Mouse (Mus musculus): ENCODE measurements at regions not wholly inside any gene's neighbourhood (a gene's known extent, or its start where the extent isn't known, plus 50 kb on each side); places are given as distances from the start of the nearest gene placed in this dataset.

GRCm38 (mm10) chr13:5729426-5730068, 131.7 kb upstream of the Klf6 start:
- ATAC-seq (ENCODE audit: low read depth): no peak
- Histone ChIP-seq H3K4me1 (replicated peaks) (no peaks in the 10 kb centered on the region), H3K27ac (no peak overlapping the region), H3K4me3 (replicated peaks) (no peak overlapping the region), H3K9me3 (replicated peaks) (no peaks in the 10 kb centered on the region), H3K36me3 (no peaks in the 10 kb centered on the region), H3K4me2 (no peak overlapping the region), H3K27me3 (no peaks in the 10 kb centered on the region), H3K9ac (no peak overlapping the region)
- DNase-seq: no peak
- WGBS (ENCODE audit: insufficient replicate concordance): 66% methylated on average over 6 of the region's 6 CpGs

- Histone ChIP-seq H3K9me3 (replicated peaks) (no peaks in the 10 kb centered on the region), H3K4me3 (replicated peaks) (no peak overlapping the region), H3K4me1 (replicated peaks) (no peaks in the 10 kb centered on the region), H3K9ac (no peak overlapping the region), H3K27ac (no peak overlapping the region), H3K36me3 (no peaks in the 10 kb centered on the region), H3K4me2 (no peak overlapping the region), H3K27me3 (no peaks in the 10 kb centered on the region)
- no peak for DNase-seq
- WGBS (ENCODE audit: insufficient replicate concordance): 70% methylated on average over 1 of the region's 1 CpGs
- no peak for ATAC-seq (ENCODE audit: low read depth)
Measured at GRCm38 (mm10) chr13:5732206-5732605, 129.1 kb upstream of the Klf6 start.

GRCm38 (mm10) chr13:5735027-5735624, 126.2 kb upstream of the Klf6 start:
- Histone ChIP-seq H3K27ac (no peak overlapping the region), H3K4me2 (no peak overlapping the region), H3K36me3 (no peaks in the 10 kb centered on the region)

GRCm38 (mm10) chr13:5736472-5736871, 124.8 kb upstream of the Klf6 start:
- Histone ChIP-seq H3K27ac (no peak overlapping the region), H3K4me1 (replicated peaks) (no peaks in the 10 kb centered on the region), H3K9ac (no peak overlapping the region), H3K9me3 (replicated peaks) (no peaks in the 10 kb centered on the region), H3K4me3 (replicated peaks) (no peak overlapping the region), H3K36me3 (no peaks in the 10 kb centered on the region), H3K4me2 (no peak overlapping the region), H3K27me3 (no peaks in the 10 kb centered on the region)
- 41% methylated on average over 6 of the region's 6 CpGs for WGBS (ENCODE audit: insufficient replicate concordance)
- ATAC-seq (ENCODE audit: low read depth) (no peak), DNase-seq (no peak)

More at GRCm38 (mm10) chr13:5735027-5735624, 126.2 kb upstream of the Klf6 start:
- no peak for ATAC-seq (ENCODE audit: low read depth)
- no peak overlapping the region for H3K9ac ChIP-seq
- no peaks in the 10 kb centered on the region for H3K27me3 ChIP-seq
- no peaks in the 10 kb centered on the region for H3K9me3 ChIP-seq (replicated peaks)
- no peak overlapping the region for H3K4me3 ChIP-seq (replicated peaks)
- no peak for DNase-seq
- H3K4me1 ChIP-seq (replicated peaks): no peaks in the 10 kb centered on the region

- Histone ChIP-seq H3K9me3 (replicated peaks) (no peaks in the 10 kb centered on the region), H3K27ac (no peak overlapping the region), H3K4me1 (replicated peaks) (no peaks in the 10 kb centered on the region), H3K9ac (no peak overlapping the region), H3K4me3 (replicated peaks) (no peak overlapping the region), H3K36me3 (no peaks in the 10 kb centered on the region), H3K27me3 (no peaks in the 10 kb centered on the region), H3K4me2 (no peak overlapping the region)
- DNase-seq: no peak
- ATAC-seq (ENCODE audit: low read depth): no peak
- WGBS (ENCODE audit: insufficient replicate concordance): 53% methylated on average over 7 of the region's 7 CpGs
Measured at GRCm38 (mm10) chr13:5737214-5737613, 124.1 kb upstream of the Klf6 start.

- Histone ChIP-seq H3K4me3 (replicated peaks) (no peak overlapping the region), H3K4me2 (no peak overlapping the region), H3K27me3 (no peaks in the 10 kb centered on the region), H3K27ac (no peak overlapping the region), H3K4me1 (replicated peaks) (no peaks in the 10 kb centered on the region), H3K9me3 (replicated peaks) (no peaks in the 10 kb centered on the region), H3K9ac (no peak overlapping the region), H3K36me3 (no peaks in the 10 kb centered on the region)
- ATAC-seq (ENCODE audit: low read depth): no peak
- no peak for DNase-seq
- WGBS (ENCODE audit: insufficient replicate concordance): 69% methylated on average over 1 of the region's 1 CpGs
Measured at GRCm38 (mm10) chr13:5740805-5741204, 120.5 kb upstream of the Klf6 start.

GRCm38 (mm10) chr13:5744949-5745348, 116.3 kb upstream of the Klf6 start:
- Histone ChIP-seq H3K36me3 (no peaks in the 10 kb centered on the region), H3K4me1 (replicated peaks) (no peaks in the 10 kb centered on the region), H3K4me3 (replicated peaks) (no peak overlapping the region), H3K9ac (no peak overlapping the region), H3K4me2 (no peak overlapping the region), H3K27ac (no peak overlapping the region), H3K27me3 (no peaks in the 10 kb centered on the region), H3K9me3 (replicated peaks) (no peaks in the 10 kb centered on the region)
- no peak for ATAC-seq (ENCODE audit: low read depth)
- DNase-seq: no peak
- WGBS (ENCODE audit: insufficient replicate concordance): 63% methylated on average over 6 of the region's 6 CpGs

- H3K4me2 ChIP-seq: no peak overlapping the region
- no peak overlapping the region for H3K27ac ChIP-seq
- no peak overlapping the region for H3K4me3 ChIP-seq (replicated peaks)
- 70% methylated on average over 3 of the region's 3 CpGs for WGBS (ENCODE audit: insufficient replicate concordance)
- ATAC-seq (ENCODE audit: low read depth): no peak
- no peaks in the 10 kb centered on the region for H3K9me3 ChIP-seq (replicated peaks)
- DNase-seq: no peak
- H3K36me3 ChIP-seq: no peaks in the 10 kb centered on the region
- no peaks in the 10 kb centered on the region for H3K4me1 ChIP-seq (replicated peaks)
- no peaks in the 10 kb centered on the region for H3K27me3 ChIP-seq
- H3K9ac ChIP-seq: no peak overlapping the region
Measured at GRCm38 (mm10) chr13:5757176-5757575, 104.1 kb upstream of the Klf6 start.

GRCm38 (mm10) chr13:5757963-5758362, 103.3 kb upstream of the Klf6 start:
- H3K4me2 ChIP-seq: no peak overlapping the region
- 43% methylated on average over 1 of the region's 1 CpGs for WGBS (ENCODE audit: insufficient replicate concordance)
- H3K36me3 ChIP-seq: no peaks in the 10 kb centered on the region

GRCm38 (mm10) chr13:5760030-5760429, 101.3 kb upstream of the Klf6 start:
- no peaks in the 10 kb centered on the region for H3K36me3 ChIP-seq
- DNase-seq: no peak
- H3K4me1 ChIP-seq (replicated peaks): no peaks in the 10 kb centered on the region
- no peaks in the 10 kb centered on the region for H3K9me3 ChIP-seq (replicated peaks)
- no peak overlapping the region for H3K9ac ChIP-seq
- H3K27ac ChIP-seq: no peak overlapping the region
- H3K27me3 ChIP-seq: no peaks in the 10 kb centered on the region
- H3K4me3 ChIP-seq (replicated peaks): no peak overlapping the region
- no peak for ATAC-seq (ENCODE audit: low read depth)
- no peak overlapping the region for H3K4me2 ChIP-seq

More at GRCm38 (mm10) chr13:5757963-5758362, 103.3 kb upstream of the Klf6 start:
- H3K9ac ChIP-seq: no peak overlapping the region
- no peak for ATAC-seq (ENCODE audit: low read depth)
- no peak for DNase-seq
- H3K4me3 ChIP-seq (replicated peaks): no peak overlapping the region
- no peaks in the 10 kb centered on the region for H3K9me3 ChIP-seq (replicated peaks)
- H3K27me3 ChIP-seq: no peaks in the 10 kb centered on the region
- H3K4me1 ChIP-seq (replicated peaks): no peaks in the 10 kb centered on the region
- no peak overlapping the region for H3K27ac ChIP-seq

- no peak for ATAC-seq (ENCODE audit: low read depth)
- 72% methylated on average over 6 of the region's 6 CpGs for WGBS (ENCODE audit: insufficient replicate concordance)
- no peaks in the 10 kb centered on the region for H3K9me3 ChIP-seq (replicated peaks)
- no peak overlapping the region for H3K9ac ChIP-seq
- H3K27ac ChIP-seq: no peak overlapping the region
- H3K27me3 ChIP-seq: no peaks in the 10 kb centered on the region
- H3K4me2 ChIP-seq: no peak overlapping the region
- DNase-seq: no peak
- no peak overlapping the region for H3K4me3 ChIP-seq (replicated peaks)
- no peaks in the 10 kb centered on the region for H3K36me3 ChIP-seq
- no peaks in the 10 kb centered on the region for H3K4me1 ChIP-seq (replicated peaks)
Measured at GRCm38 (mm10) chr13:5766394-5766793, 94.9 kb upstream of the Klf6 start.

GRCm38 (mm10) chr13:5767202-5767601, 94.1 kb upstream of the Klf6 start:
- H3K27ac ChIP-seq: no peak overlapping the region
- ATAC-seq (ENCODE audit: low read depth) (no peak), DNase-seq (no peak)
- H3K36me3 ChIP-seq: no peaks in the 10 kb centered on the region
- H3K4me1 ChIP-seq (replicated peaks): no peaks in the 10 kb centered on the region
- H3K9me3 ChIP-seq (replicated peaks): no peaks in the 10 kb centered on the region
- no peak overlapping the region for H3K9ac ChIP-seq
- no peak overlapping the region for H3K4me3 ChIP-seq (replicated peaks)
- no peak overlapping the region for H3K4me2 ChIP-seq
- 53% methylated on average over 1 of the region's 1 CpGs for WGBS (ENCODE audit: insufficient replicate concordance)
- no peaks in the 10 kb centered on the region for H3K27me3 ChIP-seq

Measured in liver, embryonic 13.5 days (tissue).